Mouse (Mus musculus) MN1 (cell line): ENCODE data around the gene Rbp7.
"Not testable (repeated sequence)": the region's sequence is repeated elsewhere in the genome, so short reads cannot be mapped to it uniquely, and the experiment has no call there.

Source experiments
- DNase-seq: peaks from one replicate; pipeline ENCODE4 v3.0.0-alpha.2; 2016; ENCODE audit warnings: low spot score

Gene Rbp7

DNA sequence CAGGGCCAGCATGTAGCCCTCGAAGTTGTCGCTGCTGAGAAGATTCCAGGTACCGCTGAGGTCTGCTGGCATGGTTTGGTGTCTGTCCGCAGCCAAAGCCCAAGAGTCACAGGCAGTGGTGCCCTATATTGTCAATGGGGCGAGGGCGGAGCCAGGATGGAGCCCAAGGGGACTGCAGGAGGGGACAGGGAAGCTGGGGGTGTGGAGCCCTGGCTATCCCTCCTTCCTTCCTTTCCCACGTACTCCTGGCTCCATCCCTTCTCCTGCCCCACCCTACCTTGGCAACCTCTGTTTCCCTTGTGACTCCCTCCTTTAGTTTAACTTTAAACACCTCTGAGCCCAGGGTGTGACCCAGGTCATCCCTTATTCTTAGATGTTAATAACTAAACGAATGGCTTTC, at the start of gene Rbp7:
Gene Rbp7 (minus strand): TSS at position 100 of the 400 bp plus-strand sequence.
- no peak for DNase-seq

DNA sequence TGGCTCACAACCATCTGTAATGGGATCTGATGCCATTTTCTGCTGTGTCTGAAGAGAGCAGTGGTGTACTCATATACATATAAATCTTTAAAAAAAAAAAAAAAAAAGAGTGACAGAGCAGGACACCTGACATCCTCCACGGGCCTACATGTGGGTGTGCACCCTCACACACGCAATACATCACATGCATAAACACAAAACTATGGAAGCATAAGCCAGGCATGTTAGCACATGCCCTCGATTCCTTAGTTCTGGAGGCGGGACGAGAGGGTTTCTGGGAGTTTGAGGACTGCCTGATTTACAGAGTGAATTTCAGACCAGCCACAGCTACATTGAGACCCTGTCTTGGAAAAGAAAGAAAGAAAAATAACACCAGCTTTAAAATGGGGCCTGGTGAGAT, 49.6 kb upstream of the Rbp7 start:
- no peak for DNase-seq

DNA sequence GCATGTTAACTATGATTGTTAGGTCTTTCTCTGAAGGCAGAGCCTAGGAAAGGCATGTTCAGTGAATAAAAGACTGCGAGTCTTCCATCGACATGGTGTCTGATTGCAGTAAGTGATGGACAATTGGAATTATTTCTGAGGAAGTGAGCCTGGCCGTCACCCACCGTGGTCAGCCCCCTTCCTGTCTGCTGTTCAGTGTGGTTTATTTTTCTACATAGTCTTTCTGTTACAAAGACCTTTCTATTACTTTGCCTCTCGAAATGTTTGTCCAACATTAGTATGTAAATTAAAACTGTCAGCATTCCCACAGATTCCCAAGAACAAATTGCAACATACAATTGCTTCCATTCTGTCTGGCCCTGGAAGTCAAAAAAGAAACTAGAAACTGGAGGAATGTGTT, 45.0 kb upstream of the Rbp7 start:
- no peak for DNase-seq

DNA sequence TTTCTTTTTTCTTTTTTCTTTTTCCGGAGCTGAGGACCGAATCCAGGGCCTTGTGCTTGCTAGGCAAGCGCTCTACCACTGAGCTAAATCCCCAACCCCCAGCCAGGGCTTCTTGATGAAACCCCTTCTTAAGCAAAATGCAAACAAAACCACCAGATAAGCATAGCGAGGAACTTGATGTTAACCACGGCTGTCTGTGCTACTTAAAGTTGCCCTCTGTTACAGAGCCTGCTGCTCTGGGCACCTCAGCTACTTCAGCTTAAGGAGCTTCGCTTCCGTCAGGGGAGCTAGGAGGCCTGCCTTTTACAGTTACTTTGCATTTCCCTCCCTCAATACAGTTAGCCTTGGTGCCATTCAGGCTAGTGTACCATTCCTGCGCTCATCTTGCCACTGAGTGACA, 44.1 kb upstream of the Rbp7 start:
- DNase-seq, result no peak

DNA sequence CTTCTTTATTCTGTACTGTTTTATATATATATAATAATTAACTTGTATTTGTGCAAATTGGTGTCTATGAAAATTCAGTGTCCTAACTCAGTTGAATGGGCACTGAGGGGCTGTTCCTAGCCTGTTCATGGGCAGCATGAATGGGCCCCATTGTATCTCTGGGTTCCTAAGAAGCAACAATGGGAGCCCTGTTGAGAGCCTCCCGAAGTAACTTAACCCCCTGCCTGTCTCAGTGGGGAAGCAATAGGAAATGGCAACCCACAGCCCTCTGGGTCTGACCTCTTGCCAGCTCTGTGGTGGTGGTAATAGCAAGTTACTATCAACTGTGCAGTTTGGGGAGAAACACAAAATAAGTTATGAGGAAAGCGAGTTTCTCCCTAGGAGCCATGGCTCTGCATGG, 41.8 kb upstream of the Rbp7 start:
- no peak for DNase-seq

DNA sequence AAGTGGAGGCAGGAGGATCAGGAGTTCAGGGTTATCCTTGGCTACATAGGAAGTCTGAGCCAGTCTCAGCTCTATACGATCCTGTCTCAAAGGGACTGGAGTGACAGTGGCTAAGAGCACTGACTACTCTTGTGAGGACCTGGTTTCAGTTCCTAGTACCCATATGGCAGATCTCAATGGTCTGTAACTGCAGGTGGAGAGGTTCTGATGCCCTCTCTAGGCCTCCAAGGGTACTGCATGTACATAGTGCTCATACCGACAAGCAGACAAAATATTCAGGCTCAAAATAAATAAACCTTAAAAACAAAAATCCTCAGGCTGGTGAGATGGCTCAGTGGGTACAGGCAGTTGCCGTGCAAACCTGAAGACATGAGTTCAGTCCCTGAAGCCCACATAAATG, 36.4 kb upstream of the Rbp7 start:
- no peak for DNase-seq

DNA sequence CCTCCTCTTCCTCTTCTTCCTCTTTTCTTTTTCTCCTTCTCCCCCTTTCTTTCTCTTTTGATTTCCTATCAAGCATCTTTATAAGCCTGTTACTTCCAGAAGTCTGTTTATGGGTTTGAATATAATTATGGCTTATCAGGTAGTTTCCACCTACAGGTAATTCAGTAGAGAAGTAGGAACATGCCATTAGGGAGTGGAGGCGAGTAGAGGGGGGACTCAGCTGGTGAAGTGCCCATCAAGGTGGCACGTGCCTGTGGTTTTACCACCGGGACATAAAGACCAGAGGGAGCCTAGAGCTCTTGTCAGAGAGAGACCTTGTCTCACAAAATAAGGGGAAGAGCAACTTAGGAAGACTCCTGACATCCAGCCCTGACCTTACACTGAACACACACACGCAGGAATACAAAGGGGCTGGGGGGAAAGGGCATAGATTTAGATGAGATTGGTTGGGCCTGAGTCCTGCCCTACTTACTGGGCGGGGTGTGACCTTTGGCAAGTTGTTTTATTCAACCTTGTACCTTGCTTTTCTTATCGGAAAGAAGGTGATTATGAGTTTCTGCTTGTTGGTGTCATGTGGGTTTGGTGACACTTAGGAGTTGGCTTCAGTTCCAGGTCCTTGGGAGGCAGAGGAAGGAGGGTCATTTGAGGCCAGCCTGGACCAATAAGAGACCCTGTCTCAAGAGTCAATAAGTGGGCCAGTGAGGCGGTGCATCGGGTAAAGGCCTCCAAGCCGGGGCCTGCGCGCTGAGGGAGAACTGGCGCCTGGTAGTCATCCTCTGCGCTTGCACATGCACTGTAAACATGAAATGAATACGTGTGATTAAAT, 34.9 kb upstream of the Rbp7 start:
- no peak for DNase-seq

DNA sequence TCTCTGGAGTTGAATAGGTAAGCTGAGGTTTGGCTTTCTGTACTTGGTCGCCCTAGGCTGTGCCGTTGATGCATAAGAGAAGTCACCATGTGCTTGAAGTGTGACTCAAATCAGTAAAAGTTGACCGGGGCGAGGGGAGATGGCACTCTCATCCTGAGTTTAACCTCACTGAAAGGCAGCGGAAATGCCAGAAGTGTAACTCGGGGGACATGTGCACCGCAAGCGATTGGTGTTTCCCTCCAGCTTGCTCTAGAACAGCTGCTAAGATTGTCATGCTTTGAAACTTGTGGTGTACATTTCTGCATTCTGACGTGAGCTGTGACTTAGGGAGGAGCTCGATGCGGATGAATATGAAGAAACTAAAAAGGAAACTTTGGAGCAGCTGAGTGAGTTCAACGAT, 33.0 kb upstream of the Rbp7 start:
- no peak for DNase-seq

DNA sequence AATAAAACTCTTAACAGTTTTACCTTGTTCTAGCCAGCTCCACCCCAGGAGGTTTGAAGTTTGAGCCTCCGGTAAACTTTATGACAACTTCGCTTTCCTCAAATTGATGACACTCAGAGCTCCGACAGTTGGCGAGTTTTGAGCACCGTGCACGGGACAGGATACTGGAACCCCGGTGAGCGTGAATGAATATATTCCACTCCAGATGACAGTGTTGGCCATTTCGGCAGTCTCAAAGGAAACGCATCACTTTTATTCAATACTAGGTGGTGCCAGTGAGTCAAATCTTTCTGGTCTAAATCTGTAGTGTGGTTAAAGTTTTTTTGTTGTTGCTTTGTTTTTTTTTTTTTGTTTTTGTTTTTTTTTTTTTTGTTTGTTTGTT, 31.0 kb upstream of the Rbp7 start:
- peak; percentile 70 for DNase-seq

DNA sequence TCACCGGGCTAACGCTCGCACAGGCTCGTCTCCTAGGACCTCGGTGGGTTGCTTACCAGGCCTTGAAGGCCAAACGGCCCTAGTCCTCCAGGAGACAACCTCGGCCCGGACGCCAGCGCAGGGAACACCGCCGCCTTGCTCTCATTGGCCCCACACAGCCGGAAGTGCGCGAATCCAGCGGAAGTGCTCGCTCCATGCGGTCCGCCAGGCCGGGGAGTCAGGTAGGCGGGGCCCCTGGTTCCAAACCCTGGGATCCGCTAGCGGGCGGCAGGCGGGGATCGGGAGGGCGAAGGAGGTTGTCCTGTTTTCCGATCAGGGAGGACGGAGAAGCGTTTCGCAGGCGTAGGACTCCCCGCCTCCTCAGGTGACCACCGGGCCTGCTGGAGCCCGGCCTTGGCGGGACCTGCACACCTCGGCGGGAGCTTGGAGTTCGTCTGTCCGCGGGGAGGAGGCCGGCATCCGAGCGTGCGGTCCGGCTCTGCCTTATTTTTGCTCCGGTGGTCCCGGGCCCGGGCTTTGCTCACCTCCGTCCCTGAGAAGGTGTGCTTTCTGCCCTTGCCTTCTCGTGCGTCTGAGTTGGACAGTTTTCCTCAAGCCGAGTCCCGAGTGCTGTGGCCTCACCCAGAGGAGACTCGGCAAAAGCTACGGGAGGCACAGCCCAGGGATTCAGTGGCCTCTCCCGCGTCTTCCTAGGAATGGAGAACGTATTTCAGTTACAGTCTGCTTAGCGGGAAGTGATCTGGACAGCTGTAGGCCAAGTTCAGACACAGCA, 30.5 kb upstream of the Rbp7 start, which contains the start of the genes Nmnat1 and Lzic:
Gene Nmnat1 (minus strand): TSS at position 150 of the 772 bp plus-strand sequence.
Gene Lzic (plus strand): TSS at position 177 of the 772 bp plus-strand sequence.
- DNase-seq, result peak; percentile 97

DNA sequence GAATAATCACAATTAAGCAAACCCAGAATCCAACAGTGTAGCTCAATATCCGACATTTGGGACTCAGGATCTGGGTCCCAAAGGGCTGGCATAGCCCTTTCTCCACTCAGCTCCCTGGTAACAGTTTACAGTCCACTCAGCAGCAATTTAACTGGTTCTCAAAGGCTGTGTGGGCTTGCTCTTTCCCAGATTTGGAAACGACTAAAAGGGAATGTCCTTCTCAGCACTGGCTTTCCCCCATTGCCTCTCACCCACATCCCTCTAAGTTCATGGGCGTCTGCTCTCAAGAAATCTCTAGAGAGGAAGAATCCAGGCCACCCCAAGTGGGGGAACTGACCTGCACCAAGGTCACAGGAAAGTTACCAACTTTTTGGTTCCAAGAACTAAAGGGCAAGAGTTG, 29.8 kb upstream of the Rbp7 start:
- peak; percentile 74 for DNase-seq

DNA sequence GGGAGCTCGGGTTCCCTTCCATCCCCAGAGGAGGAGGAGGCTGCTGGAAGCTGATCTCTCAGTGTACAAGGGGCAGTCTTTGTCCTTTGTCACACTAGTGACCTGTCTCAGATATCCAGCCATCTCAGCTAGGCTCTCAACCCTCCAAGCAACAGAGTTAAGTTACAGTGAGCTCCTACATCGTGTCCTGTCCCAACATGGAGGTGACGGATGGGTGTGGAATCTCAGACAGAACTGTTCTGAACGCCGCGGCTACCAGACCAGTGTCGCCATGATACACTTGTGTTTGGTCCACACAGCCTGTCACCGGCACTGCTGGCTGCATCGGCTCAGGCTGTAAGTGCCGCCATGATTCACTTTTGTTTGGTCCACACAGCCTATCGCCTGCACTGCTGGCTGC, 22.3 kb upstream of the Rbp7 start, which contains the start of gene Tmem274:
Gene Tmem274 (plus strand): TSS at position 301 of the 400 bp plus-strand sequence.
- no peak for DNase-seq

DNA sequence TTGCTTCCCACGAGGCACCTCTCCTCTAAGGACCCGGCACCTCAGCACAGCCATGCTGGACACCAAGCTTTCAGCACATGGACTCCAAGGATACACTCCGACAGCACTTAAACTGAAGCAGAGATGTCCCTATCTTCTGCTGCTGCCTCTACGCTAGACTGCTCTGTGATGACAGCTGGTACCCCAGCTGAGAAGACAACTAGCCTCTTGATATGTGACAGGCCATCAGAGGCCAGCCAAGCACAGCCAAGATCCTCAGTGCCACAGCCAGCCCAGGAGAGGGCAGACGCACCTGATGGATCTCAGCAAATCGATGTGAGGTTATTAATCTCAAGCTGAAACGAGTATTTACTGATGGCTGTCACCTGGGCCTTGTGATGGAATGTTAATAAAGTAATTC, 20.3 kb upstream of the Rbp7 start:
- no peak for DNase-seq

DNA sequence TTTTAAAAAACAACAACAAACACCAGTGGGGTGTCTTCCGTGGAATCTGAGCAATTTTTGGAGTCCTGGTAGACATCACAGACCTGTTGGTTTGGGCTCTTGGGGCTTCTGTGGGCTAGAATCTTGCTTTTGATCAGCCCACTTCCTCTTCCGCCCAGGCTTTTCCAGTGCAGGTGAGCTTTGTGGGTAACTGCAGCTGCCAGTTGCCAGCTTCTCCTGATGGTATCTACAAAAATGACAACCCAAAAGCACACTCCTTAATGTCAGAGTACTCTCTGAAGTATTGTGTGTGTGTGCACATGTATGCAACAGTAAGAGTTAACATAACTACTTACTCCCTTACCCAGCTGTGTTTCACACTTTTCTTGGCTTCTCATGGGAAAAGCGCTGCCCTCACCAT, 14.8 kb upstream of the Rbp7 start:
- DNase-seq, result no peak

DNA sequence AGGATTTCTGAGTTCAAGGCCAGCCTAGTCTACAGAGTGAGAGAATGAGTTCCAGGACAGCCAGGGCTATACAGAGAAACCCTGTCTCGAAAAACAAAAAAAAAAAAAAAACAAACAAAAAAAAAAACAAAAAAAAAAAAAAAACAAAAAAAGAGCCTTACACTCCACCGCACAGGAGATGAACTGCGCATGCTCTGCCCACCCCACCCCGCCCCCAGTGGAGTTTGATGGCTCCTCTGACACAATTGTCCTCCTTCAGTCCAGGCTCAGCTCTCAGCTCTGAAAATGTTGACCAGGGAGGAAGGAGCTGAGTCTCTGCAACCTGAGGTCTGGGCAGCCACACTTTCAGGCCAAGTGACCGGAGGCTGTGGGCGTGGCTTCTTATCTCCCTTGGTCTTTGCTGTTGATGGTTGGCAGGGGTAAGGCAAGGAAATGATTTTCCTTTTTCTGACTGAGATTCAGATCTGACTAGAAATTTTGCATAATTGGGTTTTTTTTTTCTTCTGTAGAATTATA, 8.7 kb upstream of the Rbp7 start:
- no peak for DNase-seq

DNA sequence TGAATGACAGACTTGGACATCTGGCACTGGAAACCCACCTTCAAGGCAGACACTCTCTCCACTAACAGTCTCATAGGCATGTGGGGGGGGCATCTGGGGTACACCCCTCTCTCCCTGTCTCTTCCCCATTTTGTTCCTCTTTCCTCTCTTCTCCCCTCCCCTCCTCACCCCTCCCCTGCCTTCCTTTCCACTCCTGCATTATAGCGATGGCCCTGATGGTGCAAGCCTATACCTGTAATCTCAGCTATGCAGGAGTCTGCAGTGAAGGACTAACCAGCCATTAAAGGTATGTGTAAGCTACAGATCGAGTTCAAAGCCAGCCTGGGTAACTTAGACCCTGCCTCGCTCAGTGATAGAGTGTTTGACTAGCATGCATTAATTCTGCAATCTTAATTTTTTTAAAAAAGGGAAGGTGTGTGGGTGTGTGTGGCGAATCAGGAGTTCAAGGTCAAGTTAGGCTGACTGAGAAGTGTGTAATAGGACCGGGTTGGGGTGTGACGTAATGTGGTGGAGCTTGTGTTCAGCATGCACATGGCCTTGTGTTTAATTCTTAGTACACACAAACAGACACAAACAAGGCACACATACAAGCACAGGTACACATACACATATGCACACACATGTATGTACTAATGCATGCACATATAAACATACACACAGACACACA, 7.7 kb upstream of the Rbp7 start:
- DNase-seq, result no peak

DNA sequence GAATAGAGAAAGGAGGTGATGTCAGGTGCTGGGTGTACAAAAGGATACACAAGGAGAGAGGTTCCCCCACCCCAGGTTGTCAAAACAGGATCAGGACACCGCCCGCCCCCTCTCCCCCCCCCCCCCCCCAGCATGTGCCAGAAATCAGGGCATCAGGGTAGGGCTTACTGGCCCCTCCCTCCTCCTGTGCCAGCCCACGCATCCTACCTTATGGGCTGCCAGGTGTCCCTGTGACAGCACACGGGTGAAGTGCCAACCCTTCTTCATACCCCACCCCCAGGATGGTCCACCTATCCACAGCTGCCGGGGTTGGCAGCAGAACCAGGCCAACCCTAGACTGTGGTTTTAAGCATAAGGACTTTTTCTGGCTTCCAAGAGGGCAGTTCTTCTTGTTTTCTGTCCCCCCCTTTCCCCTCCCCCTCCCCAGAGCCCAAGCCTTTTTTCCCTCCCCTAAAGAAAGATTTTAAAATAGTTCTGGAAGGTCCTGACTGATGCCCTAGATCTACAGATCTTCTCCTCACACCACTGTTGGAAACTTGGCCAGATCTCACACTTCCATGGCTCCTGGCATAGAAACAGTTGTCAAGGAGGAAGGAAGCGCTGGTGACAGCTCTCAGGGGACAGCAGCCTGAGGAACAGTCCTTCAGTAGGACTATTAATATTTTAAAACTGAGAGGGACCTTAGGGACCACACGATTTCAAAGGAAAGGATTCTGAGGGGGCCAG, 7.0 kb upstream of the Rbp7 start:
- no peak for DNase-seq

DNA sequence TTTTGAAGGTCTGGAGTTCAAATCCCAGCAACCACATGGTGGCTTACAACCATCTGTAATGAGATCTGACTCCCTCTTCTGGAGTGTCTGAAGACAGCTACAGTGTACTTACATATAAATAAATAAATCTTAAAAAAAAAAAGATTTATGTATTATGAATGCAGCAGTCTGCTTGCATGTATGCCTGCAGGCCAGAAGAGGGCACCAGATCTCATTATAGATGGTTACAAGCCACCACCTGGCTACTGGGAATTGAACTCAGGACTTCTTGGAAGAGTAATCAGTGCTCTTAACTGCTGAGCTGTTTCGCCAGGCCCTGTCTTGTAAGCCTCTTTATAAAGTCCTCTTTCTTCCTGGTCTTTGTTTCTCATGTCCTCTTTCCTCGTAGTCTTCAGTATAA, 5.7 kb upstream of the Rbp7 start:
- DNase-seq, result not testable (repeated sequence)

DNA sequence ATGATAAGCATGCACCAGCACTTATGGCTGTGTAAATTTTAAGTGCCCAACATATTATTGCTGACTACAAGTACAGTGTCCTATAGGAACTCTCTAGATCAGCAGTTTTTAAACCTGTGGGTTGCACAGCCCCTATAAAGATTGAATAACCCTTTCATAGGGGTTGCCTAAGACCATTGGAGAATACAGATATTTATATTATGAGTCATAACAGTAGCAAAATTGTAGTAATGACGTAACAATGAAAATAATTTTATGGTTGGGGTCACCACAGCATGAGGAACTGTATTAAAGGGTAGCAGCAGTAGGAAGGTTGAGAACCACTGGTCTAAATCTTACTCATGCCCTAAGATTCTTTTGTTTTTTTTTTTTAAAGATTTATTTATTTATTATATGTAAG, 4.6 kb upstream of the Rbp7 start:
- DNase-seq, result no peak

DNA sequence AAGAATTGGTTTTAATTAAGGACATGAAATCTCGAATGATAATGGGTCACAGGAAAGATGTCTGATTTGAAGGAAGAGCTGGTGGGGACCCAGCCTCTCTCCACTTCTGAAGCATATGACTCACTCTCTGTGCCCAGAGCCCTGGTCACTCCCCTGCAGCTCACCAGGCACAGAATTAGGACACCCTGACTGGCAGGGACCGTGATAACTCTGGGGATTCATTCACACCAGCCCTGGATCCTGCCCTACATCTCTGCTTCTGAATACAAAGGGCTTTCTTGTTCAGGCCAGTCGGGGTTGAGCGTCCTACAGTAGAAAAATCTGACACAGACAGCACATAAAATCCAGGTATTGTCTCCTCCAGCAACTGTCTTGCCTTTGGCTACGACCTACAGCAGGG, 3.7 kb upstream of the Rbp7 start:
- DNase-seq, result peak; percentile 51

DNA sequence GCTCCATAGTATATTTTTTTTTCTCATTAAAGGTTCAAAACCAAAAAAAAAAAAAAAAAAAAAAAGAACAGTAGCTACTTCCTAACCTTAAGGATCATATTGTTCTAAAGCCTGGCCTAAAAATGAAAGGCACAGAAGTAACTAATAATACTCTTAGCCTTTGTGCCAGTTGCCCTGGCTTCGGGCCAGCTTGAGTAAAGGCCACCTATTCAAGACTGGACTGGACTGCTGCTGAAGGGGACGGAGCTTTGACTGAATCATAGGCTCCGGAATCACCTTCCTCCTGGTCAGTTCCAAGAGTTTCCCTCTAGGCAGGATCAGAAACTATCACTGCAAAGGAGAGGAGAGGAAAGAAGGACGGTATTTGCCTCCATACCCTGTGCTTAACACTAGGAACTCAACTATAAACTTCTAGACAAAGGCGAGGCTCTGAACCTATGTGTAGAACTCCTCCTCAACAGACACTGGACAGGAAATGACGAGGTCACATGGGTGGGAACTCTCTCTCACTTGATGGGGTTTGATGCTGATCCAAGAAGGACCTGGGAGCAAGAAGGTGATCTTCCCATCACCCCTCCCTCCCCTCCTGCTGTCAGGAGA, 3.2 kb upstream of the Rbp7 start:
- peak; percentile 43 for DNase-seq
